Mouse (Mus musculus) hindbrain, embryonic 15.5 days (tissue): ENCODE measurements around the gene Abcg5. TPM values are rescaled to one million over a fixed set of nuclear protein-coding genes. Genes with fewer than 3 reads are reported as not detected.

Experiments used
- ATAC-seq: fragments of 200-750 bp; cut with Nextera tagmentation; 2 replicates; pipeline ENCODE4 v1.8.0; 2017; ENCODE audit warnings: low read depth, moderate number of reproducible peaks, moderate TSS enrichment; ENCODE audit not compliant: low FRiP score
- H3K27ac ChIP-seq: fragments of 300-500 bp; sonication (generic); replicated peaks from 2 replicates; pipeline ENCODE4 v1.5.1; 2015; ENCODE audit warnings: mild to moderate bottlenecking, inconsistent platforms
- H3K27me3 ChIP-seq: fragments of 300-500 bp; sonication (generic); 2 replicates; pipeline ENCODE4 v1.6.1; 2015; ENCODE audit warnings: control low read depth, inconsistent platforms
- H3K36me3 ChIP-seq: fragments of 300-500 bp; sonication (generic); 2 replicates; pipeline ENCODE4 v1.6.1; 2015; ENCODE audit warnings: control low read depth, inconsistent platforms
- H3K4me1 ChIP-seq: fragments of 300-500 bp; sonication (generic); replicated peaks from 2 replicates; pipeline ENCODE4 v1.6.1; 2015; ENCODE audit warnings: control low read depth, inconsistent platforms
- H3K4me2 ChIP-seq: fragments of 300-500 bp; sonication (generic); 2 replicates; pipeline ENCODE4 v1.6.1; 2015; ENCODE audit warnings: moderate library complexity, mild to moderate bottlenecking, inconsistent platforms
- H3K4me3 ChIP-seq: fragments of 300-500 bp; sonication (generic); 2 replicates; pipeline ENCODE4 v1.5.1; 2015; ENCODE audit warnings: mild to moderate bottlenecking, inconsistent platforms
- H3K9ac ChIP-seq: fragments of 300-500 bp; sonication (generic); 2 replicates; pipeline ENCODE4 v1.6.1; 2015; ENCODE audit warnings: inconsistent platforms
- H3K9me3 ChIP-seq: fragments of 300-500 bp; sonication (generic); 2 replicates; pipeline ENCODE4 v1.6.1; 2016; ENCODE audit warnings: control low read depth, inconsistent platforms
- WGBS: fragments of 180-500 bp; shearing (Covaris S2); methylation state at CpG from one replicate; pipeline ENCODE4 v1.1.7; 2015; 5-methylcytosine and 5-hydroxymethylcytosine counted together
- polyA plus RNA-seq: library from polyadenylated mRNA; unstranded; fragments of >200 nt; fragmentation: Nextera tagmentation; extraction: Ambion mirVana; gene quantifications from 2 replicates; pipeline ENCODE4 v1.2.1, GENCODE M21; 2015

The Abcg5 gene
- polyA plus RNA-seq, 1 experiment from 2014 or later = 3.0 TPM

DNA sequence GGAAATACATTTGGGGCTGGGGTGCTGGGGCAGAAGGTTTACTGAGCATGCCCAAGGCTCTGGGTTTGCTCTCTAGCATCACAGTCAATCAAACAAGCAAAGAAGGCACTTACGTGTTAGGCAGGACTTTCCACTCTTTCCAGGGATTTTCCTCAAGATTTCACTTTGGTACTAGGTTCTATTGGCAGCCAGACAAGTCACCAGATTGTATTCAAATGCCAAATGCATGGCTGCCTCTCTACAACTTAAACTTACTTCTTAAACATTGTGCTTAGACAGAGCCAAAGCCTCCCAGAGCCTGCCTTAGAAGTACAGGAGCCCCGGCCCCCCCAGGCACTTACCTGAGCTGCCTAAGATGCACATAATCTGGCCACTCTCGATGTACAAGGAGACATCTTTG, 1.1 kb downstream of the Abcg5 start:
- Histone ChIP-seq H3K27ac (no peak overlapping the region), H3K4me2 (no peak overlapping the region), H3K36me3 (no peaks in the 10 kb centered on the region), H3K4me3 (no peak overlapping the region), H3K4me1 (no peaks in the 10 kb centered on the region), H3K9me3 (no peaks in the 10 kb centered on the region), H3K27me3 (no peaks in the 10 kb centered on the region), H3K9ac (no peak overlapping the region)
- 74% methylated on average over 3 of the region's 3 CpGs for WGBS
- no peak for ATAC-seq

DNA sequence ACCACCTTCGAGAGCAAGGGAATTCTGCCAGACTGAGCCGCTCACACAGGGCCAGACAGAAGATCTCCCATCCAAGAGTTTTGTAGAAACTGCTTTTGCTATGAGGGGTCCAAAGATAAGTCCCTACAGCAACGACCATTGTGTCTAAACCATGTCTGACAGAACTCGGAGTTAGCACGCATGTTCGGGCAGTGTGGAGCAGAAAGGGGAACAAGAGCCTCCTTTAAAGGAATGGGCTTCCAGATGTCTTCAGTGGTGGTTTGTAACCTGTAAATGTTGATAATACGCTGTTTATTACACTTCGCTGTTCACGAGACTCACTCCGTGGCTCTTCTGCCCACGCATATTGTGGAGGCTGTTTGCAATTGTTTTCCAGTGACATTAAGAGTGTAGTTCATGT, 5.2 kb downstream of the Abcg5 start:
- Histone ChIP-seq H3K27ac (no peak overlapping the region), H3K9ac (no peak overlapping the region), H3K4me1 (peaks cover 7% of the 10 kb centered on the region; the same call in 1 of the 2 replicates), H3K4me3 (no peak overlapping the region), H3K9me3 (no peaks in the 10 kb centered on the region), H3K4me2 (no peak overlapping the region), H3K27me3 (peaks cover 6% of the 10 kb centered on the region; the same call in 1 of the 2 replicates), H3K36me3 (no peaks in the 10 kb centered on the region)
- WGBS = 90% methylated on average over 11 of the region's 11 CpGs
- no peak for ATAC-seq

DNA sequence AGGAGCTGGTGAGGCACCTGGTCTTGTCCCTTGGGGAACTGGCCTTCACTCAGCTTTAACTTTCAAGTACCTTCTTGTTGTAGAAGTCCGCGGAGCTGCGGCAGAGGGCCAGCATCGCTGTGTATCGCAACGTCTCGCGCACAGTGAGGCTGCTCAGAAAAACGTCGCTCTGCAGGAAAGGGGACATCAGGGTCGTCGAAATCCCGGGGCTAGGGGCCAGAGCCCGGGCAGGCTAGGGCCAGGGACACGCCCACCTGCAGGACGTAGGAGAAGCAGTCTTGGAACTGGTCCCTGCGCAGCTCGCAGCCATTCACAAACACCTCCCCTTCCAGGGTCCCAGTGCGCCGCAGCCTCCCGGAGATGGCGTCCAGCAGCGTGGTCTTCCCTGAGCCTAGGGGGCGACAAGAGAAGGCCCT, 6.9 kb downstream of the Abcg5 start, which contains the start of gene Abcg8:
Gene Abcg8, plus strand, starts transcription at position 352 of the 416 bp plus-strand sequence.
- Histone ChIP-seq H3K4me2 (peak within 1 kb of the TSS; percentile 58), H3K36me3 (no peaks in the 10 kb centered on the region), H3K4me1 (peaks cover 7% of the 10 kb centered on the region; the same call in 1 of the 2 replicates), H3K9me3 (no peaks in the 10 kb centered on the region), H3K9ac (peak within 1 kb of the TSS; percentile 14; the same call in 1 of the 2 replicates), H3K4me3 (peak within 1 kb of the TSS; percentile 36), H3K27me3 (peaks cover 6% of the 10 kb centered on the region; the same call in 1 of the 2 replicates), H3K27ac (no peak within 1 kb of the TSS)
- ATAC-seq = peak; percentile 40; the same call in 1 of the 2 replicates
- under 1% methylated on average over 24 of the region's 24 CpGs for WGBS

DNA sequence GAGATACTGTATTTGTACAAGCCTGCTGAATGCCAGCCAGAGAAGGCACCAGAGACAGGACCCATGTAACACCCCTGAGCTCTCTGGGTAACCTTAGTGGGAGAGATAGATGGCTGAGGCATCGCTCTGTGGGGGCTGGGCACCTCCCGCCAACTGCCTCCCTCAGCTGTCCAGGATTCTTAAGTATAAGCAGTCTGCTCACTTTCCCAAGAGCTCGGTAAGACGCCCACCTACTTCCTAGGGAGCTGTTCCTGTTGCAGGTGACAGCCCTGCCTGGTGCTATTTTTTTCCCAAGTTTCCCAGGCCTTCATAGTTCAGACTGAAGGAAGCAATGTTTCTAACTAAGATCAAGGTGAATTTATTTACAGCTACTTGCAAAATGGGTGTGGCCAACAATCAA, 7.6 kb downstream of the Abcg5 start:
- no peaks in the 10 kb centered on the region for H3K9me3 ChIP-seq
- no peak overlapping the region for H3K9ac ChIP-seq
- peak overlapping the region; percentile 58; the same call in 1 of the 2 replicates for H3K4me2 ChIP-seq
- no peak overlapping the region for H3K27ac ChIP-seq
- peaks cover 6% of the 10 kb centered on the region; the same call in 1 of the 2 replicates for H3K27me3 ChIP-seq
- no peaks in the 10 kb centered on the region for H3K36me3 ChIP-seq
- ATAC-seq = no peak
- 83% methylated on average over 4 of the region's 4 CpGs for WGBS
- H3K4me1 ChIP-seq = peaks cover 7% of the 10 kb centered on the region; the same call in 1 of the 2 replicates
- no peak overlapping the region for H3K4me3 ChIP-seq

DNA sequence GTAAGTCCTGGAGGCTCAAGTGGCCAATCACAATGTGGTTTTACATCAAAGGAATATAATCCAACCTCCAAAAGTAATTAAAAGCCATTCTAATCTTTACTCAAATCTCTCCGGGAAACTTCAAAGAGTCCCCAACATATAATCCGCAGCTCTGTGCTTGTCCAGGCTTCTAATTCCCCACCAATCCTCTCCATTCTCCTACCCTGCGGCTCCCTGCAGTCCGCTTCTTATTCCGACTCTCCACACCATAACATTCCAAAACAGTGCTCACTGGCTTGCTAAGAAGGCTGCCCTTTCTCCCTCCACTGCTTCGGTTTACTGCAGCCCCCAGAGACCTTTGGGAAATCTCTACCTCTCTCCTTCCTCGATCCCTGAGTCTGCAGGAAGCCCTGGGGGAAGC, 8.8 kb downstream of the Abcg5 start:
- no peak overlapping the region for H3K4me3 ChIP-seq
- H3K4me1 ChIP-seq = peaks cover 7% of the 10 kb centered on the region; the same call in 1 of the 2 replicates
- H3K9me3 ChIP-seq = no peaks in the 10 kb centered on the region
- H3K27ac ChIP-seq = no peak overlapping the region
- H3K9ac ChIP-seq = no peak overlapping the region
- H3K4me2 ChIP-seq = no peak overlapping the region
- H3K27me3 ChIP-seq = peaks cover 6% of the 10 kb centered on the region; the same call in 1 of the 2 replicates
- ATAC-seq = no peak
- WGBS = 51% methylated on average over 7 of the region's 7 CpGs
- H3K36me3 ChIP-seq = no peaks in the 10 kb centered on the region

DNA sequence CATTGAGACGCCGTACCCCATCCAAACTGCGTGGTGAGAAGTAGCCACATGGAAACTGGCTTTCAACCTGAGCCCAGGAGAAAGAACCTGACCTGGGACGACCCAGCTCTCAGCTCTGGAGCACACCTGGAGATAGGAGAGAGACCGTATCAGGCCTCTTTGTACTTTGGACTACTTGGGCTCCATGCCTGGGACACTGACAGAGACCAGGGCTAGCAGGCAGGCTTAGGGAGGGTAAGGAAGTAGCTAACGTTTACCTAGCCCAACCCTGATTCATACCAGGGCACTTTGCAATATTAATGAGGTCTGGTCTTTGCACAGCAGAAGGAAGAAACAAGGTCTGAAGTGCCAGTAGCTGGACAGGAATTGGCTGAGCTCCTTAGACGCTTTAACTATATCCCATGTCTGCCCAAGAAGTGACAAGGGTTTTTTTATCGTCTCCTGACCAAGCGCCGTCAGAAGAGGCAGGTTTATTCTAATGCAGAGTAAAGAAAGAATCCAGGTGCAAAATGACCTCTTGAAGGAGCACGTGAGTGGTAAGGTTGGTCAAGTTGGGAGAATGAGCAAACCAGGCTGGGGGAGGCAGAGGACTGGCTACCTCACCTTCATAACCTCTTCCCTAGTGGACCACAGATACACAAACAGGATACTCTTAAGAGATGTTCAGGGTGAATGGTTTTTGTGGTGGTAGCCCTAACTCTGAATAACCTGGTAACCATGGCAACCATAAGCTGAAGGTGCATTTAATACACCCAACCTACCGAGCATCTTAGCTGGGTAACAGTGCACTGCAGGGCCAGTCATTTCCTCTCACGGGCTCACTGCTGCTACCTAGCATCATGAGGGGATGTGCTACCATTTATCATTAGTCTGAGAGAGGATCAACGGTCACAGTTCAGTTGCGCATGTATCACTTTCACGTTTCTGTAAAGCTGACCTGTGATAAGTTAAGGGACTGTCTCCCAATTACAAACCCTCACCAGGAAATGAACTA, 10.1 kb downstream of the Abcg5 start:
- ATAC-seq = no peak
- 77% methylated on average over 16 of the region's 16 CpGs for WGBS
- no peak overlapping the region for H3K27ac ChIP-seq
- no peaks in the 10 kb centered on the region for H3K36me3 ChIP-seq
- no peak overlapping the region for H3K9ac ChIP-seq
- H3K27me3 ChIP-seq = peaks cover 6% of the 10 kb centered on the region; the same call in 1 of the 2 replicates
- no peak overlapping the region for H3K4me3 ChIP-seq
- no peak overlapping the region for H3K4me2 ChIP-seq
- no peaks in the 10 kb centered on the region for H3K9me3 ChIP-seq
- peaks cover 7% of the 10 kb centered on the region; the same call in 1 of the 2 replicates for H3K4me1 ChIP-seq

DNA sequence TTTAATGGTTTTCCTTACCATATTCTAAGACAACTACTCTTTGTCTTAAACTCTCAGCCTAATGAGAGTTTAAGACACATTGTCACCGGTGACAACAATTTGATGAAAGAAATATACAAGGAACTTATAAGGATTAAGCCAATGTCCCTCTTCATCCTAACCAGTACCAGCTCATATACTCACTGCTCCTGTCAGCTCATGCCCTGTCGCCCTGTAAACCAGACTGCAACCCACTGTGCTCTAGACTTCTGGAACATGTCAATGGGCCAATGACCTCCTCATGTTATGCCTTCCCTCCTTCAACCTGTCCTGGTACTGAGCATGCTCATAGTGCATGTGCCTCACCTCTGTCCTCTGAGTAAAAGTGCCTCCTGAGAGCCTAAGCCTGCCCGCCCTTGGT, 15.0 kb downstream of the Abcg5 start:
- 95% methylated on average over 3 of the region's 3 CpGs for WGBS
- no peaks in the 10 kb centered on the region for H3K9me3 ChIP-seq
- no peak overlapping the region for H3K4me3 ChIP-seq
- no peak overlapping the region for H3K27ac ChIP-seq
- H3K4me2 ChIP-seq = no peak overlapping the region
- no peak overlapping the region for H3K9ac ChIP-seq
- no peaks in the 10 kb centered on the region for H3K36me3 ChIP-seq
- ATAC-seq = no peak
- H3K27me3 ChIP-seq = no peaks in the 10 kb centered on the region
- peaks cover 5% of the 10 kb centered on the region for H3K4me1 ChIP-seq

DNA sequence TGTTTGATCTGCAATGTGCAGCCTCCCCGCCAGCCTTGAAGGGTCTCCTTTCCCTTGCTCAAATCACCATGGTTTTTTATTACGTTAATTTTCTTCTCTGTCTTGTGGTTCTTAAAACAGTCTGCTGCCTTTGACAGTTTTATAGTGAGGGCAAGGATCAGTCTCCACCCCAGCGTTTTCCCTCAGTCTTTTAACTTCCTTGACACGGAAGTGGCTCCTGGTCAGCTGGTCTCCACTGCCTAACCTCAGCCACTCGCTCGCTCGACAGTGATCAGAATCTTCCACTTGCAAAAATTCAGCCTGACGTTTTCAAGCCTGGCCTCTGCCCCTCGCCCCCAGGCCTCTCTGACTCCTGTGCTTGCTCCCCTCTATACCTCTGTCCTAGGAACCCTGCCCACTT, 17.1 kb downstream of the Abcg5 start:
- no peak overlapping the region for H3K4me3 ChIP-seq
- H3K9ac ChIP-seq = no peak overlapping the region
- no peaks in the 10 kb centered on the region for H3K27me3 ChIP-seq
- 38% methylated on average over 9 of the region's 9 CpGs for WGBS
- ATAC-seq = no peak
- no peaks in the 10 kb centered on the region for H3K9me3 ChIP-seq
- H3K27ac ChIP-seq = no peak overlapping the region
- no peaks in the 10 kb centered on the region for H3K36me3 ChIP-seq
- H3K4me1 ChIP-seq = peaks cover 5% of the 10 kb centered on the region
- no peak overlapping the region for H3K4me2 ChIP-seq

DNA sequence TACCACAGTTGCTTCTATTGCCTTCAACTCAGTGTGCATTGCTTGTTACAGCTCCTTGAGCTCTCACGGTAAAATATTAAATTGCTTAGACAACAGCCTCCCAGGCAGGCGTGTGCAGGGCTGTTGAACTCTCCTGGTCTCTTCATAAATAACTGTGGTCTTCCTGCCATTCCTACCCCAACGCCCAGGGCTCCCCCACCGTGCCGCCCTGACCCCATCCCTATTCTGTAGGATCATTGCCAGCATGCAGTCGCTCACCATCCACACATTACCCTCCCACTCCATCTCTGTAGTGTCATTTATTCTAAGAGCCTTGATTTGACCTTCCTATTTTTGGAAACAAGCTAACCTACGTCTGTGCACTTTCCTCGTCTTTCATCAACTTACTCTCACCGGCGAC, 17.8 kb downstream of the Abcg5 start:
- no peak overlapping the region for H3K27ac ChIP-seq
- 40% methylated on average over 10 of the region's 10 CpGs for WGBS

DNA sequence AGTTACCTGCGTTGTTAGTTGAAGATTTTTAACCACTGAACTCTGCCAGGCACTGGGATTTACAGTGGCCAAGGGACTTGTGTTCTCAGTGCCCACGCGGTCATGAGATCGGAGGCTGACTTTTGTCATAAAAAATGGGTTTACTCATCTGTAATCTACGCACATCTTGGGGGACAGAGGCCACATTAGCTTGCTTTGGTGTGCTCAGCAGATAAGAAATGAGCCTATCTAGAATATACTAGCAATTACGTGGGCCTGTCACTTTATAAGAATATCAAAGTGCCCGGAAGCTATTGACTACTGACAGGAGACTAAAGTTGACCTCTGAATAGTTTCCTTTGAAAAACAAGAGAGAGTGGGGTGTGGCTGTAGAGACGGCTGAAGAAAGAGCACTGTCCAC, 23.9 kb downstream of the Abcg5 start:
- Histone ChIP-seq H3K9ac (no peak overlapping the region), H3K4me2 (no peak overlapping the region), H3K4me1 (peaks cover 22% of the 10 kb centered on the region), H3K4me3 (no peak overlapping the region), H3K9me3 (no peaks in the 10 kb centered on the region), H3K36me3 (no peaks in the 10 kb centered on the region), H3K27ac (no peak overlapping the region), H3K27me3 (no peaks in the 10 kb centered on the region)
- 69% methylated on average over 8 of the region's 8 CpGs for WGBS
- ATAC-seq = no peak

More for the DNA sequence above, 17.8 kb downstream of the Abcg5 start:
- no peak for ATAC-seq
- Histone ChIP-seq H3K4me1 (peaks cover 5% of the 10 kb centered on the region), H3K9me3 (no peaks in the 10 kb centered on the region), H3K4me3 (no peak overlapping the region), H3K4me2 (no peak overlapping the region), H3K36me3 (no peaks in the 10 kb centered on the region), H3K27me3 (no peaks in the 10 kb centered on the region), H3K9ac (no peak overlapping the region)

DNA sequence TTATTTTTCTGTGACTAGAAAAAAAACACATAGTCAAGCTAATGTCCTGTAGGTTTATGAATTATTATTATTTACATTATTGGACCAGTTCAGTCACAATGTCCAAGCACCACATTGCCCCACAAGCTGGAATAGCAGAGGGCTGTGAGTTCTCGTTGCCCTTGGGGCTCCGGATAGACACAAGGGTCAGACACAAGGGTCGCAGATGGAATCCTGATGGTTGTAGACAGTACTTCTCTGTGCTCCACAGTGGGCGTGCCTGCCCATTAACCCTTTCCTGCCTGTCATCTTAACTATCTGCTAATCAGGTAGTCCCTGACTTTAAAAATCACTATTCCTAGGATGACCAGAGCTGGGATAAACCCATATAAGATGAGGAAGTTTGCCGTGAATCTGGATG, 24.6 kb downstream of the Abcg5 start:
- Histone ChIP-seq H3K27ac (no peak overlapping the region), H3K27me3 (no peaks in the 10 kb centered on the region), H3K4me3 (no peak overlapping the region), H3K4me2 (no peak overlapping the region), H3K36me3 (peaks cover 2% of the 10 kb centered on the region; the same call in 1 of the 2 replicates), H3K9me3 (no peaks in the 10 kb centered on the region), H3K4me1 (peaks cover 22% of the 10 kb centered on the region), H3K9ac (no peak overlapping the region)
- no peak for ATAC-seq
- 37% methylated on average over 5 of the region's 5 CpGs for WGBS

DNA sequence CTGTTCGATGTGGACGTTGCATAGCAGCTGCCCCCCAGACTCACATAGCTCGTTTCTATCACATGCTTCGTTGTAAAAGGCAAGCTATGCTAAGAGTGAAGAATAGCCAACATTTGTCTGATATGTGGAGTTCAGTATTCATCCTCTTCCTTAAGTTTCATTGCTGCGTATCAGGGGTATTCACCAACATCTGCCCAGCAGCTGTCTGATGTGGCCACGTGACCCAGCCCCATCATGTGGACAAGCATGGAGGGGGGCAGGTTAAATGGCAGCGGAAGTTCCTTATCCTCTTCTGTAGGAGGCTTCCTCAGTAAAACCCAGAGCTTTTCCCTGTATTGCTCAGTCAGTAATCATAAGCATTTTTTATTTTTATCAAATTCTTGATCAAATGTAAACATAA, 25.0 kb downstream of the Abcg5 start:
- Histone ChIP-seq H3K27me3 (no peaks in the 10 kb centered on the region), H3K27ac (peak overlapping the region; percentile 56), H3K4me2 (no peak overlapping the region), H3K9me3 (no peaks in the 10 kb centered on the region), H3K4me3 (no peak overlapping the region), H3K9ac (no peak overlapping the region), H3K4me1 (peaks cover 22% of the 10 kb centered on the region), H3K36me3 (peaks cover 4% of the 10 kb centered on the region; the same call in 1 of the 2 replicates)
- no peak for ATAC-seq
- 56% methylated on average over 7 of the region's 7 CpGs for WGBS
